Mouse (Mus musculus): ENCODE measurements around the gene Ppp2r3a.

Ppp2r3a gene

DNA sequence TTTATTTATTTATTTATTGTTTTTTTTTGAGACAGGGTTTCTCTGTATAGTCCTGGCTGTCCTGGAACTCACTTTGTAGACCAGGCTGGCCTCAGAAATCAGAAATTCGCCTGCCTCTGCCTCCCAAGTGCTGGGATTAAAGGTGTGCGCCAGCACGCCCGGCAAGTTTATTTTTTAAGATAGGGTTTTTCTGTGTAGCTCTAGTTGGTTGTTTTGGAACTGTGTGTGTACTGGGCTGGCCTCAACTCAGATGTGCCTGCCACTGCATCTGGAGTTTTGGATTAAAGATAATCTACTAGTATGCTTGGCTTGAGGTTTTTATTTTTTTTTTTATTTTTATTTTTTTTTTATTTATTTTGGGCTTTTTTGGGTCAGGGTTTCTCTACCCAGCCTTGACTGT, 156.2 kb downstream of the Ppp2r3a start:
- in situ Hi-C loops (cut with MboI; ENCODE audit: low pct_unique_long_range_greater_than_20kb in 1 of 2, low sequenced_read_pairs in 2 of 2, unreplicated experiment in 1 of 2) = no loop called here

DNA sequence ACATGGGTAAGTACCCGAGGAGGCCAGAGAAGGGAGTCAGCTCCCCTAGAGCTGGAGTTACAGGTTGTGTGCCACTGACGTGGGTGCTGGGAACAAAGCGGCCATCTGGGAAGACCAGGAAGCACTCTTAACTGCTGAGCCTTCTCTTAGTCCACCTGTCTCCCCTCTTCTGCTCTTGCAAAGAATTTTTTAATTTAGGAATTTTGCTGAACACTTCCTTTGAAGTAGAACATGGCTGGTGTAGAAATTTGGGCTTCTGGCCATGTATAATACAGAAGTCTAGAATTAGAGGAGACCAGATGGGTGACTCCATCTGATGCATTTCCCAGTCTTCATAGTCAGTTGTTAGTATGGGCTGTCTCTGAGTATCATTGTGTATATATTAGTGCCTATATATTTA, 167.9 kb downstream of the Ppp2r3a start:
- in situ Hi-C loops (cut with MboI; ENCODE audit: low pct_unique_long_range_greater_than_20kb in 1 of 2, low sequenced_read_pairs in 2 of 2, unreplicated experiment in 1 of 2) = no loop called here

DNA sequence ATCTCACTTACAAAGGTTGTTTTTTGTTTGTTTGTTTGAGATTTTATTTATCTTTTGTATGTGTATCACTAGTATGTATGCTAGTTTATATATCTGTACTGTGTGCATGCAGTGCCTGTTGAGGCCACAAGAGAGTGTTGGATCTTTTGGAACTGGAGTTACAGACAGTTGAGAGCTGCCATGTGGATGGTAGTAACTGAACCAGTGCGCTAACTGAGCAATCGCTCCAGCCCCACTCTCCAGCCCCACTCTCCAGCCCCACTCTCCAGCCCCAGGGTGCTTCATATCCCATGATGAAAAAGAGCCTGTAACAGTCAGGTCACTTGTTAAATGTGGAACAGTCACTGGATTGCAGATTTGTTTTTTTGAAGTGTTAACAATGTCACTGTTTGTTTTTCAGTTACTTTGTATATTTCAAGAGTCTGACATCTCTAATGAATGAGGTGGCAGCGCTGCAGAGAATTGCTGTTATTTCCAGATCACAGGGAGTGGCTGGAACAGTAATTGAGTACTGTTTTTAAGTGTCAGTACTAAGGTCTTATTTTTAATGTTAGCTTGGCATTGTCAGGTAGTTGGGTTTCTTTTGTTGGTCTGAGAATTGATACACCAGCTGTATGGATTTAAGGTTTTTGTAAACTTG, 171.4 kb downstream of the Ppp2r3a start:
- in situ Hi-C loops (cut with MboI; ENCODE audit: low pct_unique_long_range_greater_than_20kb in 1 of 2, low sequenced_read_pairs in 2 of 2, unreplicated experiment in 1 of 2) = no loop called here

- in situ Hi-C loops (cut with MboI; ENCODE audit: low pct_unique_long_range_greater_than_20kb in 1 of 2, low sequenced_read_pairs in 2 of 2, unreplicated experiment in 1 of 2) = no loop called here
These were observed 173.0 kb downstream of the Ppp2r3a start for GRCm38 (mm10) chr9:101078579-101078978.

- in situ Hi-C loops (cut with MboI; ENCODE audit: low pct_unique_long_range_greater_than_20kb in 1 of 2, low sequenced_read_pairs in 2 of 2, unreplicated experiment in 1 of 2) = no loop called here
These were observed 174.1 kb downstream of the Ppp2r3a start for GRCm38 (mm10) chr9:101077486-101077885.

- in situ Hi-C loops (cut with MboI; ENCODE audit: low pct_unique_long_range_greater_than_20kb in 1 of 2, low sequenced_read_pairs in 2 of 2, unreplicated experiment in 1 of 2) = no loop called here
These were observed 175.3 kb downstream of the Ppp2r3a start for GRCm38 (mm10) chr9:101076095-101076875.

DNA sequence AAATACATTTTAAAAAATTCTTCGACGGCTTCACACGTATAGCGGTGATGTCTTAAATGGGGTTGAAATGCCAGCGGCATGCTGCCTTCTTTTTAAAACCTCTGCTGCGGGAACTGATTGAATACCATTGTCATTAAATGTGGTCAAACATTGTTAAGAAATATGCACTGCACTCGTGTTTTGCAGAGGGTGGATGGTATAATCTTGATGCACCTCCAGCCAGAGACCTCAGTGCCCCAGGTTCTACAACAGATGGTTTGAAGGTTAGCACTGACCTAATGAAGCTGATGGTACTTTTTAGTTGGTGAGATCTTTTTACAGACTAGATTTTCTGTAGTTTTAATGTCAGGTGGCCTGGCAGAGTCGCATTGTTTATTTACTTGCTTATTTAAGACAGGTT, 175.9 kb downstream of the Ppp2r3a start:
- in situ Hi-C loops (cut with MboI; ENCODE audit: low pct_unique_long_range_greater_than_20kb in 1 of 2, low sequenced_read_pairs in 2 of 2, unreplicated experiment in 1 of 2) = no loop called here

DNA sequence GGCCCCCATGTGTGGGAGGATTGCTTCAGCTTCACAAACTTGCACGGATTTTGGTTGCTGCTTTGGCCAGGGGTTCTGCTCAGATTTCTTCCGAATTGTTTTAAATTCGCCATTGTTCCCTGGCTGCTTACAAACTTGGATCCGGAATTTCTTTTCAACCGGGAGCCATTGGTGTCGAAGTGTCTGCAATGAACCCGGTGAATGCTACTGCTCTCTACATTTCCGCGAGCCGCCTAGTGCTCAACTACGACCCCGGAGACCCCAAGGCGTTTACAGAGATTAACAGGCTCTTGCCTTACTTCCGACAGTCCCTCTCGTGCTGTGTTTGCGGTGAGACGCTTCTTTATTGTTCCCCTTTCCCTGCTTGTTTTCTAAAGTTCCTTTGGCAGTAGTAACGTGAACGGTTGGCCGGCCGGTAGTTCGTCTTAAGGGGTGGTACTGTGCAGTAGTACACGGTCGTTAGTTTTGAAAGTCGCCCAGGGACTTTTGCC, 176.5 kb downstream of the Ppp2r3a start:
- in situ Hi-C loops (cut with MboI; ENCODE audit: low pct_unique_long_range_greater_than_20kb in 1 of 2, low sequenced_read_pairs in 2 of 2, unreplicated experiment in 1 of 2) = no loop called here

DNA sequence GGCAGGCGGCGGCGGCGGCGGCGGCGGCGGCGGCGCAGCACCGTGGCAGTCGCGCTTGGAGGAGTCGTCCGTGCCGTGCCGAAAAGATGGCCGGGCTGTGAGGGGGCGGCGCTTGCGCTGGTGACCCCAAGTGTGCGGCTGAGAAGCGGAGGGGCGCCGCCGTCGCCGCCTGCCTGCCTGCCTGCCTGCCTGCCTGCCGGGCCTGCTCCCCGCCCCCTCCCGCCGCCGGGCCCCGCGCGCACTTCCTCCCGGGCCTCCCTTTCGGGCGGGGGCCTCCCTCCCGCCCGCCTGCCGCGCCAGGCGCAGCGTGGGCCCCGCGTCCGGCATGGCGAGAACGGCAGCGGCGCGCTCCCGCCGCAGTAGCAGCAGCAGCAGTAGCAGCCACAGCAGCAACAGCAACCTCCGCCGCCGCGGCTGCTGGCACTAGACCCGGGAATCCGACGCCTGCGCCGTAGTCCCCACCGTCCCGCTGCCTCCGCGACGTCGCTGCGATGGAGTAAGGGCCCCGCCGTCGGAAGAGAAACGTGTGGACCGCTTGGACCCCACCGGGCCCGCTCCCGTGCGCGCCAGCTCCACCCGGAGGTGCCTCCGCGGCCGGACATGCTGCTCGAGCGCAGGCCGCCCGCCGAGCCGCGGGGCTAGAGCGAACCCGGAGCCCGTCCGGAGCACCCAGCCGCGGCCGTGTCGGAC, 177.1 kb downstream of the Ppp2r3a start:
- in situ Hi-C loops (cut with MboI; ENCODE audit: low pct_unique_long_range_greater_than_20kb in 1 of 2, low sequenced_read_pairs in 2 of 2, unreplicated experiment in 1 of 2) = no loop called here

DNA sequence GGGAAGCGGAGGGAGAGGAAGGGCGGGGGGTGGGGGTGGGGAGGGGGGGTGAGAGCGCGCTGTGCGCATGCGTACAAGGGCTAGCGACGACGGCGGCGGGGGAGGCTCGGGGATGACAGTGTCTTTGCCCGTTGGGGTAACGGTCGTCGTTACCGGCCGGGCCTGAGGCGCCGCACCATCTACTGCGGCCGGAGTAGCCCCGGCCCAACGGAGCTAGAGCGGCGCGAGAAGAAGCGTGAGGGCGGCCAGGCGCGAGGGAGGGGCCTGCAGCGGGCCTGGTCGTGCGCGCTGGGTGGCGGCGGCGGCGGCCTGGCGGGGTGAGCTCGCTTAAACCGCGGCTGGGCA, 177.6 kb downstream of the Ppp2r3a start, which contains the start of gene Msl2:
Msl2 (plus strand) TSS at position 115 of the 345 bp plus-strand sequence.
- in situ Hi-C loops (cut with MboI; ENCODE audit: low pct_unique_long_range_greater_than_20kb in 1 of 2, low sequenced_read_pairs in 2 of 2, unreplicated experiment in 1 of 2) = no loop called here

DNA sequence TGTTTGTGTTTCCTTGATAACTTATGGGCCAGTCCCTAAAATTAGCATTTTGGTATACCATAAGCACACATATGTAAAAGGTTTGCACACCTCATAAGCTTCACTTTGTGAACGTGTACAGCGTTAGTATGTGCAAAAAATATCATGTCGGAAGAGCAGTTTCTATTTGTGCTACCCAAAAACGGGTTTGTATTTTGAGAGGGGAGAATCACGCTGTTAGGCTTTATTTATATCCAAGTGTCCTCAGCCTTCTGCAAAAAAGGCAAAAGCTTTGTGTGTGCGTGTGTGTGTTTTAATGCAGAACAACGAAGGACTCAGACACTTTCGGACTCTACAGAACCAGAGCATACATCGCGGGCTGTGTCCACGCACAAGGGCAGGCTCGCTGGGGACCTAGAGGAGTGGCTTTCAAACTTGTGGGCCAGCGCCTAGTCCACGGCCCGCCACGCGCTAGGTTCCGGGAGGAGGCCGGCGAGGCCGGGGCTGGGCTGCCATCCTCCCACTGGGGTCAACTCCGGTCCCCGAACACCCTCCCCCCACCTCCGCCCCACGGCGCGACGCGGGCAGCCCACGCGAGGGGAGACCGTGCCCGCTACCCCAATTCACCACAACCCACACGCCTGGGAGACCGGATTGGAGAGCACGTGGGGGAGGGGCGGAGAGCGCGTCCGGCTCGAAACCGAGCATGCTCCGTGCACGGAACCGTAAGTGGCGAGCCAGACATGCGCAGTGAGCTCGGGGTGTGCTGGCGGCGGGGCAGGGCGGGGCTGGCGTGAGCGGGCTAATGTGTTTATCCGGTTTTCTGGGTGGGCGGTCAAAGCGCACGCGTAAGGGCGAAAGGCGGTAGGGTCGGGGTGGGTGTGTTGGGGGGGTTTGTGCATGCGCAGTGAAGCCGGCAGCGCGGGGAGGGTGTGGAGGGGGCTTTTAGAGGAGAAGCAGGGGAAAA, 178.3 kb downstream of the Ppp2r3a start:
- in situ Hi-C loops (cut with MboI; ENCODE audit: low pct_unique_long_range_greater_than_20kb in 1 of 2, low sequenced_read_pairs in 2 of 2, unreplicated experiment in 1 of 2) = no loop called here

- in situ Hi-C loops (cut with MboI; ENCODE audit: low pct_unique_long_range_greater_than_20kb in 1 of 2, low sequenced_read_pairs in 2 of 2, unreplicated experiment in 1 of 2) = no loop called here
These were observed 179.1 kb downstream of the Ppp2r3a start for GRCm38 (mm10) chr9:101072506-101072905.

DNA sequence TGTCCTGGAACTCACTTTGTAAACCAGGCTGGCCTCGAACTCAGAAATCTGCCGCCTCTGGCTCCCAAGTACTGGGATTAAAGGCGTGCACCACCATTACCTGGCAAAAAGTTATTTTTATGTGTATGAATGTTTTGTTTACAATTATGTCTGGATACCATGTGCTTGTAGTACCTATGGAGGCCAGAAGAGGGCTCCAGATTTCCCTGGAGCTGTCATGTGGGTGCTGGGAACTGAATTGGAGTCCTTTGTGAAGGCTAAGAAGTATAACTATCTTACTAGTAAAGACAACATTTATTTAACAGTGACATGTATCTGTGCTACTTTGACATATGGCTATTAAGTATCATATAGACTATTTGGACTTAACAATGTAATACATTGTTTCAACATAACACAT, 181.8 kb downstream of the Ppp2r3a start:
- in situ Hi-C loops (cut with MboI; ENCODE audit: low pct_unique_long_range_greater_than_20kb in 1 of 2, low sequenced_read_pairs in 2 of 2, unreplicated experiment in 1 of 2) = no loop called here

GRCm38 (mm10) chr9:101065076-101065602, 186.5 kb downstream of the Ppp2r3a start:
- in situ Hi-C loops (cut with MboI; ENCODE audit: low pct_unique_long_range_greater_than_20kb in 1 of 2, low sequenced_read_pairs in 2 of 2, unreplicated experiment in 1 of 2) = no loop called here

- in situ Hi-C loops (cut with MboI; ENCODE audit: low pct_unique_long_range_greater_than_20kb in 1 of 2, low sequenced_read_pairs in 2 of 2, unreplicated experiment in 1 of 2) = no loop called here
These were observed 189.3 kb downstream of the Ppp2r3a start for GRCm38 (mm10) chr9:101062253-101062780.

DNA sequence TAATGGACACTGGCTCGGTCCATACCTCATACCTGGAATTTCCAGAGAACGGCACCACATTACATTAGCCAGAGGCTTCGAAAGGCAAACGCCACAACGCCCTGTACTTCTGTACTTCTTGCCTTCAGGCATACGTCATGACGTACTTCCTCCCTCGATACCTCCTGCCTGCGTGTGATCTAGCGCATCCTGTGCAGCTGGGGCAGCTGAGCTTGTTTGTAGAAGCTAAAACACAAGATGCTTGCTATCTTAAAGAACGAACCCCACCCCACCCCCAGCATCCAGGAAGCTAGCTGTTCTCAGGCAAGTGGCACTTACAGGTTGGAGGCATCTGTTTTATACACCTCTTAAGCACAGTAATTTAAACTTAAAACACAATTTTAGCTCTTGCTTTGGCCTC, 190.6 kb downstream of the Ppp2r3a start:
- in situ Hi-C loops (cut with MboI; ENCODE audit: low pct_unique_long_range_greater_than_20kb in 1 of 2, low sequenced_read_pairs in 2 of 2, unreplicated experiment in 1 of 2) = no loop called here

GRCm38 (mm10) chr9:101057156-101057555, 194.4 kb downstream of the Ppp2r3a start:
- in situ Hi-C loops (cut with MboI; ENCODE audit: low pct_unique_long_range_greater_than_20kb in 1 of 2, low sequenced_read_pairs in 2 of 2, unreplicated experiment in 1 of 2) = no loop called here
